Mouse (Mus musculus): Measurements from ENCODE around the gene Hist3h2a. TPM values are rescaled to one million over a fixed set of nuclear protein-coding genes. Genes with fewer than 3 reads are reported as not detected.

Gene Hist3h2a
- total RNA-seq, 2 experiments from 2014 or later: 10.5 to 11.3 TPM

DNA sequence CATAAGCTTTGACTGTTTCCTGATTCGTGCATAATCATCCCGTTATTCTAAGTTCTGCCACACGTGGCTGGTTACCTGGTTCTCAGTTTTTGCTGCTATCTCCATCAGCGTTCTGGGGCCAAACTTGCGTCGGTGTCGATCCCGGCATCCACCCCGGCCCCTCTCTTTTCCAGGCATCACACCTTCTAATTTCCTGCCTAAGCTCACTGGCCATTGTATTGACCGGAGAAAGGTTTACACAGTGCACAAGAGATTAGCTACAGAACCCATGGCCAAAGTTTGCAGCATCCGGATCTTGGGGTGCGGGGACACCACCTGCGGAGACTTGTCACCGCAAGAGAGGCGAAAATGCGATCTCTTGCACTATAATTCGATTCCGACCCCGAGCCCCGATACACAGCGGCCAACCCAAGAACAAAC lies 23.1 kb downstream of the Hist3h2a start:
- intact Hi-C loops (cut with DNase I): loop anchor here (10.0 kb wide), 1 partner anchor 217 kb away; the partner anchor contains the start of gene Guk1
- DNase-seq: no peak
- H3K27ac ChIP-seq: peak overlapping the region; percentile 94
- peak overlapping the region; percentile 85 for H3K4me3 ChIP-seq
- no peak for TF ChIP-seq CTCF (IDR thresholded peaks at IDR 0.05)

DNA sequence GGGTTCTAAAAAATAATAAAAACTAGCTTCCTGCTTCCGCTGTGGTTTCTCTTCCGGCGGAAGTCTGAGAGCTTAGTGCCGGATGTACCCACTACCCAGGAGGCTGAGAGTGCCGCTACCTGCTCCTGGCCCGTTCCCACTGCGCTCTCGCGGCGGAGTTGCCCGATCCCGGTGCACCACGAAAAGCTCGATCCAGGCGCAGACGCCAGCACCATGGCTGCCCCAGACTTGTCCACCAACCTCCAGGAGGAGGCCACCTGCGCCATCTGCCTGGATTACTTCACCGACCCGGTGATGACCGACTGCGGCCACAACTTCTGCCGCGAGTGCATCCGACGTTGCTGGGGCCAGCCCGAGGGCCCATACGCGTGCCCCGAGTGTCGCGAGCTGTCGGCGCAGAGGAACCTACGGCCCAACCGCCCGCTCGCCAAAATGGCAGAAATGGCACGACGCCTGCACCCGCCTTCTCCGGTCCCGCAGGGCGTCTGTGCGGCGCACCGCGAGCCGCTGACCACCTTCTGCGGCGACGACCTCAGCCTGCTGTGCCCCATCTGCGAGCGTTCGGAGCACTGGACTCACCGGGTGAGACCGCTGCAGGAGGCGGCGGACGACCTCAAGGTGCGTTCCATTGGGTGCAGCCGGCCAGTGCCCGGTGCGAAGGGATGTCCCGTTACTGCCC lies 23.7 kb downstream of the Hist3h2a start, which contains the start of gene Trim11:
Trim11 (plus strand) TSS at position 67 of the 679 bp plus-strand sequence.
- Histone ChIP-seq H3K27ac (peak within 1 kb of the TSS; percentile 94), H3K4me3 (peak within 1 kb of the TSS; percentile 85)
- 0 out of 2 replicates have a peak, but pooled peaks have one; percentile 8 for TF ChIP-seq CTCF (IDR thresholded peaks at IDR 0.05)
- peak; percentile 75 for DNase-seq
- intact Hi-C loops (cut with DNase I): loop anchor here (10.0 kb wide), 1 partner anchor 217 kb away; the partner anchor contains the start of gene Guk1

DNA sequence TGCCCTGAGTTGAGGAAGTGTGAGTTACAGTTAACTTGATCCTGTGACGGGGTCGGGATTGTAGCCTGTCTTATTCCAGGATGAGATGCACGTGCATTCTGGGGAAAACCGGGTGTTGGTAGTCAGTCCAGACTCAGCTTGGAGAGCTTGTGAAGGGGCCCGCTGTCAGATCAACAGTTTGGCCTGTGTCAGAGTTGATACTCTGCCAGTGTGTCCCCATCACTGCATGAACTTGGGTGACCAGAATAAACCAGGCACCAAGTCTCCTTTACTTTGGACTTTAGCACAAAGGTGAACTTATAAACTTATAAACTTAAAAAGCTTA lies 24.2 kb downstream of the Hist3h2a start:
- peak overlapping the region; percentile 94 for H3K27ac ChIP-seq
- no peak for TF ChIP-seq CTCF (IDR thresholded peaks at IDR 0.05)
- peak overlapping the region; percentile 85 for H3K4me3 ChIP-seq
- no peak for DNase-seq
- intact Hi-C loops (cut with DNase I): loop anchor here (10.0 kb wide), 1 partner anchor 216 kb away; the partner anchor contains the start of gene Guk1

DNA sequence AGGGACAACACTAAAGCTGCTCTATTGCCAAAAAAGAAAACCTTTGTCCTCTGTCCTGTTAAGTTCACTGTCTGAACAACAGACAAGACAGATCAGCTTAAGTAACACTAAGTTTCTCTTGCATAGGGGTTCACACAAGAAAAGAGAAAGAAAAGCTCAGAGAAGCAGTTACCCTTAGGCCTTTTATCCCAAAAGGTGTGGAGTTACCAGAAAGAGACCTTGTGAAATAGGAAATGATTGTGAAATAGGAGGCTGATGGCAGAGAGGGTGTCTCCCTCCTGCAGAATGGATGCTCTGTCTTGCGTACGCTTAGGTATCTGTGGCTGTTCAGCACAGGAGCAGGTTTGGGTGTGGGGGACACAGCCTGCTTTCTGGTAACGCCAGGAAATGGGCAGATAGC lies 24.7 kb downstream of the Hist3h2a start:
- no peak for DNase-seq
- intact Hi-C loops (cut with DNase I): loop anchor here (10.0 kb wide), 1 partner anchor 216 kb away; the partner anchor contains the start of gene Guk1
- TF ChIP-seq CTCF (IDR thresholded peaks at IDR 0.05): no peak
- Histone ChIP-seq H3K4me3 (peak overlapping the region; percentile 85), H3K27ac (peak overlapping the region; percentile 94)

DNA sequence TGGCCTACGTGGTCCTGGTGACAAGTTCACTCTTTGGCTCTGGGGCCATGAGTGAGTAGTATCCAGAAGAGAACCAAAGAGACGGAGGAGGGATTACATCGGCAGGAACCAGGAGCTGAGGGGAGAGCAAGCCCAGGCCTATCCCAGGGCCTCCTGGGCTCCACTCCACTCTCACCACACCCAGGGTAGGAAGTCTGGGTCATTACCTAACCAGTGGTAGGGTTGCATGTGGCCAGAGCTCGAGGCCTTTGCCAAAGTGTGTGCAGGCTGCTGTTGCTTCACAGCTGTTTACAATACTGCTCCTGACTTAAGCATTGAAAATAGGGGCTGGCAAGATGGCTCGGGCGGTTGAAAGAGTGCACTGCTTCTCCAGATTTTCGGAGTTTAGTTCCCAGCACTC lies 25.2 kb downstream of the Hist3h2a start:
- DNase-seq: peak; percentile 74
- Histone ChIP-seq H3K4me3 (peak overlapping the region; percentile 85), H3K27ac (peak overlapping the region; percentile 94)
- intact Hi-C loops (cut with DNase I): loop anchor here (10.0 kb wide), 1 partner anchor 215 kb away; the partner anchor contains the start of gene Guk1
- no peak for TF ChIP-seq CTCF (IDR thresholded peaks at IDR 0.05)

DNA sequence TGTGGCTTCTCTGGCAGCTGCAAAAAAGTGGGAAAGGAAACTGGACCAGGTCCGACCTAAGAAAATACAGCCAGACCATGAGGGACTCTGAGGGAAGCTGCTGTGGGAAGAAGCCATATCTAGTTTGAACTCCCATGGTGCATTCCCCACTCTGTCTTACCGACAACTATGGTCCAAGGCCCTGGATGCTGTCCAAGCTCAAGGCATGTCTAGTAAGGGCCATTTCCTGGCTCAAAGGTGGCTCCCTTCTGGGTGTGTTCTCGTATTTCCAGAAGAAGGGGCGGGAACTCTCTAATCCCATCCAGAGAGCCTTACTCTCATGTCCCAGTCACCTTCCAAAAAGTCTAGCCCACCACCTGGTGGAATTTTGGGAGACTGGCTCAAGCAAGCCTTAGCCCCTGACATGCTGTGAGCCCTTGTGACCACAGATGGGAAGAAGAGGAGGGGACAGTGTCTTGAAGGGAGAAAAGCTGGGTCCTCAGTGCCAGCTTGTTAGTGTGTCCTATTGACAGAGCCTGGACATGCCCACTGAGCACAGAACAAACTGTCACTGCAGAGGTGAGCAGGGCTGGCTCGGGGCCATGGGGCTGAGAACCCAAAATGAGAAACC lies 26.0 kb downstream of the Hist3h2a start:
- intact Hi-C loops (cut with DNase I): no loop called here
- peak overlapping the region; percentile 94 for H3K27ac ChIP-seq
- TF ChIP-seq CTCF (IDR thresholded peaks at IDR 0.05): no peak
- DNase-seq: no peak
- H3K4me3 ChIP-seq: peak overlapping the region; percentile 85

DNA sequence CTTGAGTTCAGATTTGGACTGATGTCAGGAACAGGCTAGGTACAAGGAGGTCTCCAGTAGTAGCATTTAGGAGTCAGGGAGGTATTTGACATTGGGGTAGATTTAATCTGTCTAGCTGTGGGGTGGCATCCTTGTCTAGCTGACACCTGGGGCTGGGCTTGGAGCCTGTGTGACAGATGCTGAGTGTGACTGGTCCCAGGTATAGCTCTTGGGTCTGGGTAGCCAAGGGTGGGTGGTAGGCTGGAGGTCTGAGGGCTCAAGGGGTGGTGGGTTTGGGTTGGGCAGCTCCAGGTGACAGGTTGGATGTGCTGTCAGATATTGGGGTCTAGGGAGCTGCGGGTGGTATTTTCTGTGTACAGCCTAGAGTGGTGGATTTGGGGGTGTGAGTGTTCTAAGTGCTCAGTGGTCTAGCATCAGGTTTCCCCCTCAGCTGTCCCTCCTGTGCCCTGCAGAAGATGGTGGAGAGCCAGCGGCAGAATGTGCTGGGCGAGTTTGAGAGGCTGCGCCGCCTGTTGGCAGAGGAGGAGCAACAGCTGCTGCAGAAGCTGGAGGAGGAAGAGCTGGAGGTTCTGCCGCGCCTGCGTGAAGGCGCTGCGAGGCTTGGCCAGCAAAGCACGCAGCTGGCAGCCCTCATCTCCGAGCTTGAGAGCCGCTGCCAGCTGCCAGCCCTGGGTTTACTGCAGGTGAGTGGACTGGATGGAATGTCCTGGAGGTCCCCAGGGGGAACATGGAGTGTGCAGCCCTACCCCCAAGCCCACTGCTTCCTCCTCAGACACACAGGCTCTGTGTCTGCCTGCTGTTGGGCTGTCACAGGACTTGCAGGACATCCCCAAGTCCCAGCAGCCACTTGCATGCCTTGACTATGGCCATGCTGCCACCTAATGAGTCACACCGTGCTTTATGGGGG lies 27.3 kb downstream of the Hist3h2a start:
- DNase-seq: peak; percentile 93
- H3K27ac ChIP-seq: peak overlapping the region; percentile 94
- intact Hi-C loops (cut with DNase I): no loop called here

DNA sequence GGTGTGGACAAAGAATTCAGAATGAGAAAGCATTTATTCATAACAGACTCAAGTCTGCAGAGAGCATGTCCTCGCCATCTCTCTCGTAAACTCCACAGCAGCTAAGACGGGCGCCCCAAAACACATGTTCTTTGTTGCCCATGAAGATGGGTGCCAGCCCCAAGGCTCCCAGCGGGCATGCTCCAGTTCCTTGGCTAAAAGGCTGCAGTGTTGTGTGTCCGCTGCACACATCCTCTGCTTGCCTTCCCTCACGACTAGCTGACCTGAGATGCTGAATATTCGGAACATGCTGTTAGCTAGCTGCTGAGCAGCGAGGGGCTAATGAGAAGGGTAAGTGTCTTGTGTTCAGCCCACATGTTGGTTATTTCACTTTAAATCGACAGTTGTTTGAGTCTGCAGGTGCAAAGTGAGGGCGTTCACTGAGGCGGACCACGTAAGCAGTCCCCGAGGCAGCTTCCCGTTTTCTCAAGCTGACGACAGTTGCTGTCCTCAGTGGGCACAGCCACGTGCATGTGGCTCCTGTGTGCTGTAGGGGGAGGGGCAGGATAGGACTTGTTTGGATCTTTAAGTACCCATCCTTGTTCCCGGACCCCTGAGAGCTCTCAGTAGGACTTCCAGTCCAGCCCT lies 28.1 kb downstream of the Hist3h2a start:
- intact Hi-C loops (cut with DNase I): no loop called here
- no peak for DNase-seq
- Histone ChIP-seq H3K4me3 (peak overlapping the region; percentile 29), H3K27ac (peak overlapping the region; percentile 94)
- TF ChIP-seq CTCF (IDR thresholded peaks at IDR 0.05): no peak

More for the DNA sequence above, 27.3 kb downstream of the Hist3h2a start:
- TF ChIP-seq CTCF (IDR thresholded peaks at IDR 0.05): peak; percentile 63
- H3K4me3 ChIP-seq: peak overlapping the region; percentile 29; the same call in 1 of the 2 replicates

DNA sequence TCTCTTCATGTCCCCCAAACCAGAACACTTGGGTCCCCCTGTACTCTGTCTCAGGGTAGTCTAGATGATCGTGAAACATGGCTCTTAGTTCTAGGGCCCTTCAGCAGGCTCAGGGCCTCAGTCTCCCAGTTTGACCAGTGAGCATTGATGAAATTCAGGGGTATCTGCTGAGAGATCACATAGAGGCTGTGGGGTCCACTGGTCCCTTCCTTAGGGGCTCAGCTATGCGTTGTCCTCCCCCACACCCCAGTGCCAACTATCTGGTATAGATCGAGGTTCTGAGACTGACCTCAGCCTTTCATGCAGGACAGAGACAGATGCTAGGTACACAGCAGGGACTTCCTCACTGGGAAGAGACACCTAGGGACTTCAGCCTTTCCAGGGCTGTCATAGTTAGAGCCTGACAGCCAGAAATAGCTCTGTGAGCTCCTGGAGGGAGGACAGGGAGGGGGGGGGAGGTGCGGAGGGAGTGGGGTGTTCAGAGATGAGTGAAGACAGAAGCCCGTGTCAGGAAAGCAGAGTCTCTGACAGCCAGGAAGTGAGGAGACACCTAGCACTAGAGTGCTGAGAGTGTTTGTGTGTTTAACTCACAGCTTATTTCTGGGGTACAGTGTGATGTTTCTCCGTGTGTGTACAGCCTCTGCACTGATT lies 29.3 kb downstream of the Hist3h2a start:
- intact Hi-C loops (cut with DNase I): no loop called here
- Histone ChIP-seq H3K4me3 (peak overlapping the region; percentile 41), H3K27ac (peak overlapping the region; percentile 84)
- no peak for DNase-seq
- TF ChIP-seq CTCF (IDR thresholded peaks at IDR 0.05): no peak

DNA sequence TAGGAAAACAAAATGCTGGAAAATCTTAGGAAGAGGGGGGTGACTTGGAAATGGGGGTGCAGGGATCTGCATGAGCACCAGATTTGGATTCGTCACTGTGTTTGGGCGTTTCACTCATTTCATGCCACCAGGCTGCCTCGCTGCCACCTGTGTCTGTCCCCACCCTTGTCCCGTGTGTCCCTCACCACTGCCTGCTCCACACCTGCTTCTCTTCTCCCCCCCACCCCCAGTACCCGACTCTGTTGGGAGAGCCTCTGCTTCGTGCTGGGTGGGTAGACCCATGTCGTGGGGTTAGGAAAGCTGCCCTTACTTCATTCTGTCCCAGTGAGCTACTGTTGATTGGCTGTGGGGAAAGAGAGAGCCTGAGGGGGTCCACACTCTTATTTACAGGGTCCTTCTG lies 30.2 kb downstream of the Hist3h2a start:
- TF ChIP-seq CTCF (IDR thresholded peaks at IDR 0.05): no peak
- no peak for DNase-seq
- intact Hi-C loops (cut with DNase I): no loop called here
- peak overlapping the region; percentile 84 for H3K27ac ChIP-seq
- H3K4me3 ChIP-seq: no peak overlapping the region

DNA sequence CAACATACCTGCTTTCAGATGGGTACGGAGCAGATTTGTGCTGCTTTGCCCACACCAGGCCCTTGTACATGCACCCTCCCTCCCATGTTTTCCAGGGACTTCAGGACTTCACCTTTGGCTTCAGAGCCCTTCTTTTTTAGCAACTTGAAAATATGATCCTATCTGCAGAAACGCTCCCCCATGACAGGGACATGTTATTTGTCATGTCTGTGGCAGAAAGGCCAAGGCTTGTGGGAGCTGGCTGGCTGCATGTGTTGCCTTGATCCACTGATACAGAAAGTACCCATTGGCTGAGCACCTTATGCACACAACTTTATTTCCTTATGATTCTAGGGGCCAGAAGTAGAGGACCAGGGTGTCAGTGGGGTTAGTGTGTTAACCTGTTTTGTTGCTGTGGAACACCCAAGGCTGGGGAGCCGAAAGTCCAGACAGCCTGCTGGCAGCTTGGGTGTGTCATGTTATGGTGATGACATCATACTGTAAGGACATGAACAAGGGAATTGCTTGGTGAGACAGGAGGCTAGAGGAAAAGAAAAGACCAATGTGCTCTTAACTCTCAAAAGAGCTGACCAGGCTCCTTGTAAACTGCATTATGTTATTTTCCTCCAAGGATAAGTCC lies 30.9 kb downstream of the Hist3h2a start:
- DNase-seq: no peak
- Histone ChIP-seq H3K27ac (peak overlapping the region; percentile 84), H3K4me3 (no peak overlapping the region)
- no peak for TF ChIP-seq CTCF (IDR thresholded peaks at IDR 0.05)
- intact Hi-C loops (cut with DNase I): no loop called here

Measured in gastrocnemius, adult 2 months (tissue).